Mouse (Mus musculus) gastrocnemius, postnatal 14 days (tissue): ENCODE results near the gene Tbc1d20. TPM values are rescaled to one million over a fixed set of nuclear protein-coding genes. Genes with fewer than 3 reads are reported as not detected.
A peak's percentile ranks its signal among the peaks of the same experiment; 100 is the strongest.
"Not testable (repeated sequence)": the region's sequence is repeated elsewhere in the genome, so short reads cannot be mapped to it uniquely, and the experiment has no call there.

Experiments used
- DNase-seq: peaks from one replicate; pipeline ENCODE4 v3.0.0; 2021; ENCODE audit warnings: mixed read lengths
- intact Hi-C: fragments of 180-260 bp; cut with DNase I; formaldehyde crosslinking; loops from one replicate; pipeline ENCODE4 v1.15.1; 2025; ENCODE audit warnings: low total_unique reads
- long read RNA-seq, 2 experiments: library from polyadenylated mRNA; stranded (forward); transcript quantifications; one replicate each; pipeline ENCODE4 v2.0.0; 2021
- total RNA-seq, 2 experiments: library from RNA; stranded (reverse); gene quantifications; 2 replicates each; pipeline ENCODE4 v1.2.3; 2021

Tbc1d20 gene
- total RNA-seq = 10 to 100 TPM; 28.8 to 33.2 TPM
- long read RNA-seq, experiment 1, transcript Tbc1d20-201 (8 exons, 3,386 nt) = major isoform, 20 of 33 reads
- long read RNA-seq, experiment 1, partial matches to known transcripts = 9 of 33 reads
- long read RNA-seq, experiment 1, other reads (novel, unspliced or antisense) = 3 of 33 reads
- long read RNA-seq, experiment 2, transcript Tbc1d20-201 (8 exons, 3,386 nt) = major isoform, 23 of 35 reads
- long read RNA-seq, experiment 2, partial matches to known transcripts = 7 of 35 reads
- long read RNA-seq, experiment 2, other reads (novel, unspliced or antisense) = 5 of 35 reads

DNA sequence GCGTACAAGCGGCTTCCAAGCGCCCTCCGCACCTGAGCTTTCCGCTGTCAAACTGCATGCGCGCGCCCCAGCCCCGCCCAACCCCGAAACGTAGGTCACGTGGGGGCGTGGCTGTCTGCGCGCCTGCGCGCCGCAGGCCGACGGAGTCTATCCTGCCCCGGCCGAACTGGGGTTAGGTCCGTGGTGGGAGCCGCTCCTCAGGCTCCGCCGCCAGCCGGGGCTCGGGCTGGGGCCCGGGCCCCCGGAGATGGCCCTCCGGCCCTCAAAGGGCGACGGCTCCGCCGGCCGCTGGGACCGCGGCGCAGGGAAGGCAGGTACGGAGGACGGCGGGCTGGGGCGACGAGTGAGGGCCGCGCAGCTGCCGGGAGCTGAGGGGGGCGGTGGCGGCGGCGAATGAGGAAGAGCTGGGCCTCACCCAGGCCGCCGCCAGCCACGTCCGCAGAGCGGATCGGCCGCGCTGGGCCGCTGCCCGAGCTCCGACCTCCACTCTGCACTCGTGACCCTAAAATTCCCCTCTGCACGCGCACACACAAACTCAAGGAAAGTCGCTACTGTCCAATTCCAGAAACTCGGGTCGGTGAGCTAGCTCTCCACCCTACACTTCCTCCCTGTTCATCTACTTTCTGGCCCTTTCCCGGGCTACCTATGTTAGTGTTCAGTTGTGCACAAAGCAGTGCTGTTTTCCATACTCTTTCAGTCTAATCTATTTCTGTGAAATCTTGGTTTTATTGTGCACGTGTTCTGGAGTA, at the start of gene Tbc1d20:
Gene Tbc1d20, plus strand, starts transcription at position 102 of the 749 bp plus-strand sequence.
- intact Hi-C loops = no loop called here
- DNase-seq = peak; percentile 88

DNA sequence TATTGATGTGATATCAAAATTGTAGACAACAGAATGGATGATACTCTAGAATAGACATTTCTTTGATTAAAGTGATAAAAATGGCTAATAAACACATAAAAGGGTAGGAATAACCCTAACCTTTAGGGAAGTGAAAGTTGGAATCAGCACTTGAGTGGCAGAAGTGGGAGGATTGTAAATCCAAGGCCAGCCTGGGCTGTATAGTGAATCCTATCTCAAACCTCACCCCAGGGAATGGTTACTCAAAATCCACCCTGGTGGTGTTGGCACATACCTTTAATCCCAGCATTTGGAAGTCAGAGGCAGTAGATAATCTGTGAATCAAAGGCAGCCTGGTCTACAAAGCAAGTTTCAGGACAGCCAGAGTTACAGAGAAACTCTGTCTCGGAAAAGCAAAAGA, 46.4 kb upstream of the Tbc1d20 start:
- intact Hi-C loops = no loop called here
- DNase-seq = no peak

DNA sequence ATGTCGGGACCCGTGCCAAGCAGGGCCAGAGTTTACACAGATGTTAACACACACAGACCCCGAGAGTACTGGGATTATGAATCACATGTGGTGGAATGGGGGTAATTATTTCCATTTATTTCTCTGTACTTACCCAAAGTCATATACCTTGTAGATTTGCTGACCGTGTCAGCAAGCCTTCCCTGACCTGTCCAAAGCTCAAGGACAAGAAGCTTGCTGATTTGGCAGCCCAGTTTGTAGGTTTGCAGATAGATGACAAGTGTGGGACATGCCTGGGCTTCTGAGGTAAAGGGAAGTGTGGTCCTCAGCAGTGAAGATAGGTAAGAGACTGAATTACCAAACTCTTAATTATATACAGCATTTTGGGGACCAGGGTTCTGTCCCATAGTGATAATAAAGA, 43.1 kb upstream of the Tbc1d20 start:
- intact Hi-C loops = no loop called here
- DNase-seq = no peak

DNA sequence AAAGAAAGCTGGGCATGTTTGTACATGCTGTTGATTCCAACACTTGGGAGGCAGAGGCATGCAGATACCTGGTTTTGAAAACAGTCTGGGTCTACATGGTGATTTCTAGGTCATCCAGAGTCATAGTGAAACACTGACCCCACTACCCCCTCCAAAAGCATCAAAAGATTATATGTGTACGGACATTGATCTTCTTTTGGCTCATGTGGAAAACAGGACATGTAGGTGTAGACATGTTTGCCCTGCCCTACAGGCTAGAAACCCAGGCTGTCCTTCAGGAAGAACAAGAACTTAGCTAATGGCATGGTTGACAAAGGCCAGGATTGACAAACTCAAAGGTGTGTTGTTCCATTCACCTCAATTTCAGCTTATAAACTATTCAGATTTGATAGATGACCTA, 33.9 kb upstream of the Tbc1d20 start:
- intact Hi-C loops = no loop called here
- no peak for DNase-seq

DNA sequence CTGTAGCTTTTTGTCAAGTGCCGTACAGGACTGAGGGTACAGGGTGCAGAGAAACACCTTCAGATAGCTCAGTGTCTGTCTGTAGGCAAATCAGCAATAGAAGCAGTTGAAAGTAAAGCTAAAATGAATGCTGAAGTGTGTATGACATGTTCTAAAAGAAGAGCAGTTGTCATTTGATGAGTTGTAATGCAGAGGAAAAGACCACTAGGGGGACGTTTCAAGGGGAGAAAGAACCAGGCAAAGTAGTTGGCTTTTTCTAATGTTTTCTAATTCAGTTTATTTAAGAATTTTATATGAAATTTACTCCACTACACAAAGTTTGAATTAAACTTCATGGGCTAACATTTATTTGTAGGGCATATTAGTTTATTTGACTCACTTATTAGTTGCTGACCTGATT, 20.0 kb upstream of the Tbc1d20 start:
- DNase-seq = no peak
- intact Hi-C loops = no loop called here

DNA sequence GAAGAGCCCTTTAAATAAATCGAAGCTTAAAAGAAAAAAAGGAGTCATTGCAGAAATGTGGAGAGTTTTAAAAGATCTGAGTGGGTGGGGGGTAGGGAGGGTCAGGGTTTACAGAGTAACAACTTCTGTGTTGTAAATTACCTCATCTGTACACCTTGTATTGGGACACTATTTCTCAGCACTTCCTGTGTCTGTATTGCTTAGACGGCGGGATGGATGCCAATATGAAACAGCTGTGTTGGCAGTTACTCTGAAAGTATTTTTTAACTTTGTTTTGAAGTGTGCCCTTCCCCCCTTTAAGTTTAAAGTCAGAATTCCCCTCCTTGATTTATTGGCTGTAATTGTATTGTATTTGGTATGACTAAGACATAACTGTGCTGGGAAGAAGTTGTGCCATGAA, 12.2 kb upstream of the Tbc1d20 start:
- DNase-seq = peak; percentile 14
- intact Hi-C loops = no loop called here

DNA sequence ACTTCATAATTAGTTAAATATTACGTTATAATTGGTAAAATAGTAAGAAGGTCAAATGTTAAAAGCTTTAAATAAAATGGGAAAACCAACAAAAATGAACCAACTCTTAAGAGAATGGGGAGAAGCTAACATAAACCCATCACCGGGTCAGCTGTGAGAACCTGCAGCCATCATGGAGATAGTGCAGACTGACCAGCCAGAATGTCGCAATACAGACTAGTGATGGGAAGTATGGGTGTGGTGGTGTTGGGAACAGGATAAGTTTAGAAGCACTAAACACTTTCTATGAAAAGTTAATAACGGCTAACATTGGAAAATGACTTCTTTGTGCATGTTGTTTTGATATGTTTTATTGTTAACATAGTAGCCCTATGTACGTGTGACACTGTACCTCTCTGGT, 6.1 kb upstream of the Tbc1d20 start:
- no peak for DNase-seq
- intact Hi-C loops = no loop called here

DNA sequence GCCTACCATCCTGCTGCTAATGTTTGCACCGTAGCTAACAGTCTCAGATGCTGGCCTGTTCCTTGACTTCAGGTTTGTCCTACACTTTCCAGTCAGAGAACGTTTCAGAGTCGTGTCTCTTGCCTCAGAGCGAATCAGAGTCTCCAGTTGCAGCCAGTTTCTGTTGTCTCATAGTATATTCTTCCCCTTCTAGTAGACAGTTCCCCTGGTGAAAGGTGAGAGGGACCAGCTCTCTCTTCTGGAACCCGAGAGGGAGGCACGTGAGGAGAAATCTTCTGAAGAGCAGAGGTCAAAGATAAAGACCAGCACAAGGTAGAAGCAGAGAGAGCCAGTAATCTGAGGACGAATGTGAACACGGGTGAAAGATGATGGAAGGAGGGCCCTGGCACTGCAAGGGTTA, 5.6 kb upstream of the Tbc1d20 start:
- DNase-seq = no peak
- intact Hi-C loops = no loop called here

DNA sequence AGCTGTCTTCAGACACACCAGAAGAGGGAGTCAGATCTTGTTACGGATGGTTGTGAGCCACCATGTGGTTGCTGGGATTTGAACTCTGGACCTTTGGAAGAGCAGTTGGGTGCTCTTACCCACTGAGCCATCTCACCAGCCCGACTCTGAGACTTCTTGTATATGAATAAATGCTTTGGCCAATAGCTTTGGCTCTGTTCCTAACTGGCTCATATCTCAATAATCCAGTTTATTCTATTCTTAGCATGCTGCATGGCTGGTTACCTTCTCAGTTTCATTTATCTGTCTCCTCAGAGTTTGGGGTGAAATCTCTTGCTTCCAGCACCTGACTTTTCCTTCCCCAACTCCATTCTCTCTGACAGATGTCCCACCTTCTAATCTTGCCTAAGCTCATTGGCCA, 4.0 kb upstream of the Tbc1d20 start:
- intact Hi-C loops, DNase-seq: not testable (repeated sequence)

DNA sequence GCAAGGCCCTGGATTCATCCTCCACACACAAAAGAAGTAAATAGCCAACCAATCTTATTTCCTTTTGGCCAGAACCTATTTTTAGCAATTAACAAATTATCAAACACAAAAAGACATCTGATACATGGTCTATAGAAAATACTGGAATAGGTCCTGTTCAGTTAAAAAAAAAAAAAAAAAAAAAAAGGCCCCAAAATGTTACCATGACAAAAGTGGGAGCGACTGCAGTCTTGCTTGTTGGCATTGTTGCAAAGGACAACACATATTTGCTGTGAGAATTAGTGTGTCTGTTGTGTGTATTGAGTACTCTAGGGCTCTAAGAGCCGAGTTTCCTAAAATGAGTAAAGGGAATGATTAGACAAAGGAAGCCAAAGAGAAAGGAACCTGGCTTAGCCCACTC, 1.2 kb upstream of the Tbc1d20 start:
- DNase-seq = no peak
- intact Hi-C loops = no loop called here

DNA sequence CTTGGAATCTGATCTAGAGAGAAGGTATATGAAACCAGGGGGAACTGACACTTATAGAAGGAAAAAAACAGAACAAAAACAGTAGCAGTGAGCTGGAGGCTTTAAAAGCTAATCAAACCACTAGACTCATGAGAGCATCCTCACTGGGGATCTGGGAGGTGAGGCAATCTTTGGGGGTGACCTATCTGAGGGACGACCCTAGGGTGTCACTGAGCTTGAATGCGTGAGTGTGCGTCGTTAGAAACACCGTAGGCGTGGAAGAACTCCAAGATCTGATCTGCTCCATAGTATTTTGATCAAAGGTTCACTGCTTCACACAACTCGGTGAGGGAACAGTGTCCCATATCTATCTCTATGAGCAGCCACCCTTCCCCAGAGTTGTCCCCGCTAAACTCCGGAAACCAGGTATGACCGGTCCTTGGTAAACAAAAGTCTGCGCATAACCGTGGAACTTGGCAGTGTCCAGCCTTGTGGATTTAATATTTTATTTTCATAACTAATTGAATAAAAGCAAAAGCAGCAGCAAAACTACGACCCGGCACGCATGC, 375 bp upstream of the Tbc1d20 start:
- DNase-seq = no peak
- intact Hi-C loops = no loop called here

DNA sequence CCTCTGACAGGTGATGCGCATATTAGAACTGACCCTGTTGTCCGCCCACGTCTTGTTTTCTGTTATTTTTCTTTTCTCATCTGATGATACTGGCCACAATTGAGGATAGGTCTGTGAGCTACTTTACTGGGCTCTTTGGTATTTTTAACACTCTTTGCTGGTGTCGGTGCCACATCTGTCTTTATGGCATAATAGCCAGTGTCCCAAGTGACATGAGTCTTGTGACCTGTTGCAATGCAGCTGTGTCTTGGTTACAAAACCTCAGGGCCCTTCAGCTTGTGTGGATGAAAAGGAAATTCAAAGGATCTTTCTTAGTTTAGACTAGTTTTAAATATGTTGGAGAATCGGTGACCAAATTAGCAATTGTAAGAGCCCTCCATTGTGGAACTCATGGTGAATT, 913 bp downstream of the Tbc1d20 start:
- no peak for DNase-seq
- intact Hi-C loops = no loop called here

DNA sequence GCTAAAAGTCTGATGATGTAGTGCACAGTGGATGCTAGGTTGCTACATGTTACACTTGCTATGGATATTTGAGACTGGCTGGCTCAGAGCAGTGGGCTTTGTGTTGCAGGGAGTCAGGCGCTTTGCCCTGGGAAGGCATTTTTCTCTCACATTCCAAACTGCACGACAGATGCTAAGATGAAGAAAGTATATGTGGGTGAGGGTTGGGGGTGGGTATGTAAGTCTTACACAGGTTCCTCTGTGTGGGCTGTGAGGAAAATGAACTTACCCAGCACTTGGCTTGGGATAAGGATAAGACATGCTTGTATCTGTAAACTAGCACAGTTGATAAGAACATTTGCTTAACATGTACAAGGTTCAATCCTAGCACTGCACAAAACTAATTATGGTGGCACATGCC, 9.2 kb downstream of the Tbc1d20 start:
- intact Hi-C loops = no loop called here
- DNase-seq = no peak

DNA sequence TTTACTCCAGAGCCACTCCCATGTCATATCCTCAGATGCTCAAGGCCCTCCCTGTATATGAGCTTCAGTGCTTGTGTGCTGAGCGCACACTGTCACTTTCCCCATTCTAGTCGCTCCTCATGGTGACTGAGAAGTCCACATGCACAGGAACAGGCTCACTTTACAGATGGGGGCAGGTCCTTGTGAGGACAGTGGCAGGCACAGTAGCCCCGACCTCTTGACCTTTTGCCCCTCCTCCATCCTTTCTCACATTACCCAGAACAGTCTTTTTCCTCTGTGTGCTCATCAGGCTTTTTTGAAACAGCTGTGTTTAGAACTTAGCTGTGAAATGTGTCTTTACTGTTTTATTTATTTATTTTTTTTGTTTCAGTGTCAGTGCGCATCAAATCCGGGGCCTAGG, 10.2 kb downstream of the Tbc1d20 start:
- intact Hi-C loops = no loop called here

DNA sequence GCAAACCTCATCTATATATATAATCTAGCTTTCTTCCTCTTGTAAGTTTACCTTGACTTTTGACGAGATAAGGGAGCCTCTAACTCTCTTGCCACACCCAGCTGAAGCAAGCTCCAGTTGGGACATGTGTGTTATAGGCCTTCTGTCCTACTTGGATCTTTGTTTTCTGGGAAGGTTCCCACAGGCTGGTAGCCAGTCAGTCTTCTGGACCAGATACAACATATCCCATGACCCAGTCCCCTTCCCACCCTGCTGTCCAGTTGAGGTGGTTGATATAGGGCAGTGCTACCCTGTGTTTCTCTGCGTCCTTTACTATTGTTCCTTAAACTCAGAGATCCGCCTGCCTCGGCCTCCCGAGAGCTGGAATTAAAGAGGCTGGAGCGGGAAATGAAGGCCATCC, 11.9 kb downstream of the Tbc1d20 start:
- intact Hi-C loops = no loop called here
- DNase-seq = no peak

More for the DNA sequence above, 10.2 kb downstream of the Tbc1d20 start:
- DNase-seq = no peak

DNA sequence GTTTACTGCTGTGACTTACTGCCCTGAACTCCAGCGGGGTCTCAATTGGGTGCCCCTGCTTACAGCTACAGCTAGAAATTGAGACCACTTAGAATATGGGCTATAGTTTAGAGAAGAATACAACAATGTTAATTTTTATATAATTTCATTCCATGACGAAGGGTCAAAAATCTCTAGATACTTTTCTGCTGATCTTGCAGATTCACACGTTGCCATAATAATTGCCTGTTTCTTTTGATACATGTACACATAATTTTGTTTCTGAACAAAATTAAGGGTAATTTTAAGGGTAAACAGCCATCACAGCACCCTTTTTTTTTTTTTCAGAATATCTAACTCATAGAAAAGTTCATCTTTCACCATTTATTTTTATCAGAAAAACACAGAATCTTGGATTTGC, 13.6 kb downstream of the Tbc1d20 start:
- intact Hi-C loops = no loop called here
- no peak for DNase-seq

DNA sequence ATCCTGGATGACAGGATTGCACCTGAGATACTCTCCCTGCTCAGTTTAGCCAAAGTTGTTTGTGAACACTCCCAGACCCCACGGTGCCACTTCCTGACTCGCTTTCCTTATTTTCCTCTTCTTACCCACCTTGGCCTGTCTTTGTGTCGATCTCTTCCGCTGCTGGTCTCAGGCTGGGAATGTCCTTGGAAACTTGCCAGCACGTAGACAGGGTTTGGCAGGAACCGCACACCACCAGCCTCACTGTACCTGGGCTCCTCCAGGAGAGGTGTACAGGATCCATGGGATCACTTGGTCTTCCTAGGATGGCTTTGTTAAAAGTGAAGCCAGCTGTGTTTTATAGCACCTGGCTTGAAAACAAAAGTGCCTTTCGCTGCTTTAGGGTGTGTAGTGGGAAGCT, 19.4 kb downstream of the Tbc1d20 start:
- DNase-seq = no peak
- intact Hi-C loops = no loop called here

DNA sequence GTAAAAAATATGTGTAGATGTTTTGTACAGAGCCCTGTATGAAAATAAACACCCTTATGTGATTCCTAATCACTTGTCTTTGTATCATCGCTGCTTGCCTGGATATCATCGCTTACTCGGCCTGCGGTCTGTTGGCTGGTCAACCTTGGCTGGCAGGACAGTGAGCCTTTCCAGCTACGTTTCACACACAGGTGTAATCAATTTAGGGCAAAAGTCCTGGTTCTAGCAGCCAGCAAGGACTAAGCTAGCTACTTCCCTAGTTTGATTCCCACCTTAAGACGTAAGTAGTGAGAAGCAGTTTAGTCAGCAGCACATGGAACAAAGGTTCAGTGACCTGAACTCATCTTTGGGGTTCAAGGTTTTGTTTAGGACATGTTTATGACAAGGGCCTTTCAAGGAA, 20.3 kb downstream of the Tbc1d20 start:
- intact Hi-C loops = no loop called here
- DNase-seq = no peak

DNA sequence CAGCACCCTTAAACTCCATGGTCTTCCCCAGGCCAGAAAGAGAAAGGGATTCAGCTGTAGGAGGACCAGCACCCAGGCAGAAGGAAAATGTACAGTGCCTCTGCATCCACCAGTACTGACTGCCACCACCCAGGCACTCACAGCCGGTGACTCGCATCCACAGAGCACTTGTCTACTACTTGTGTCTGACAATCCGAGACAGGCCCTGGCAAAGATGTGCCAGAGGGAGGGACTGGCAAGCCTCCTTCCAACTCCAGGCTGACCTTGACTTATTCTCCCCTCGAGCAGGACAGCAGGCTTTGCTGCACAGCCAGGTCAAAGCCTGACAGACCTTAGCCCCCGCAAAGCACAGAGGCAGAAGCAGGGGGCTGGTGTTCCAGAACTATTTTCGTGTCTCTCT, 23.4 kb downstream of the Tbc1d20 start:
- no peak for DNase-seq
- intact Hi-C loops = no loop called here

DNA sequence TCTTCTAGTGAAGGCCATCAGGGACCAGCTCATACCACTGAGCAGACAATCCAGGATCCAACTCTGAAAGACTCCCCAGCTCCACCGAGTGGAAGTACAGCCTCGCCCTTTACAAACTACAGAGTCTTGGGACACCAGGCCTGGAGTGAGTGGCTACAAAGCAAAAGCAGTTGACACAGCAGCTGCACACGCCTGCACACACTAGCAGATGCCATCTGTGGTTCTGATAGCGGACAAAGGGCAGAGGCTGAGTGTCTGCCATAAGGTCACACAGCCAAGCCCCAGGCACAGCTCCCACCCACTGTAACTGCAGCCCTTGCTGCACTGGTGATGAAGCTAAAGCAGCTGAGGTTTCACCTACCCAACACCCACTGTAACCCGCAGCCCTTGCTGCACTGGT, 27.9 kb downstream of the Tbc1d20 start:
- intact Hi-C loops = no loop called here

DNA sequence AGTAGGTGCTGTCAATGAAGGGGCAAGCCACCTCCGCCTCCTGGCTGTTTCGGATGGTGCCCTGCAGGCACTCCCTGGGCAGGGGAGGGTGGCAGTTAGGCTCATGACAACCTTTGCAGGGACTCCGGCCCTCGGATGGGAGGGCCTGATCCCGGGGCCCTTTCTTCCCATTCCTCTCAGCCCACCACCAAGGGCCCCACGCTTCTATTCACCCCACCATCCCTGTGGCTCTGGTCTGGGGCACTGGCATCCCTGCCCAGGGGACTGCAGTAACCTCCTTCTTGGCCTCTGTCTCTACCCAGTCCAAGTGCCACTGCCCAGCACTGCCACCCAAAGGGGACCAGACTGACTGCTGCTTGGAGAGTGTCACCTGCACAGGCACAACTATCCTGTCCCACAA, 28.6 kb downstream of the Tbc1d20 start:
- intact Hi-C loops = no loop called here
- no peak for DNase-seq

More for the DNA sequence above, 27.9 kb downstream of the Tbc1d20 start:
- DNase-seq = no peak
